Mouse (Mus musculus) CD4-positive, CD25-positive, alpha-beta regulatory T cell, adult 2 months (primary cell): Measurements from ENCODE around the gene Ttc5.
"Not testable (repeated sequence)": the region's sequence is repeated elsewhere in the genome, so short reads cannot be mapped to it uniquely, and the experiment has no call there.

ENCODE experiments used
- DNase-seq: peaks from one replicate; pipeline ENCODE4 v3.0.0-alpha.2; 2012; ENCODE audit warnings: low read depth, low spot score

Ttc5 gene

DNA sequence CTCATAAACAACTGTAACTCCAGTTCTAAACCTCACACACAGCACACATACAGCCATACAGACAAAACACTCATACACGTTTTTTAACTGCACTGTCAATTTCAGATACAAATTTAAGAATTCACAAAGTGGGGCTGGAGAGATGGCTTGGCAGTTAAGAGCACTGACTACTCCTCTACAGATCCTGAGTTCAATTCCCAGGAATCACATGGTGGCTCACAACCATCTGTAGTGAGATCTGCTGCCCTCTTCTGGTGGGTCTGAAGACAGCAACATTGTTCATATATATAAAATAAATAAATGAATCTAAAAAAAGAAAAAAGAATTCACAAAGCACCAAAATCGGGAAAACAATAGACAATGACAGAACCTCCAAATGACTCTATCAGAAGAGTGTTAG lies 14.0 kb downstream of the Ttc5 start:
- DNase-seq: peak; percentile 24

- DNase-seq: no peak
These were observed 19.6 kb downstream of the Ttc5 start for GRCm38 (mm10) chr14:50765736-50766135.

DNA sequence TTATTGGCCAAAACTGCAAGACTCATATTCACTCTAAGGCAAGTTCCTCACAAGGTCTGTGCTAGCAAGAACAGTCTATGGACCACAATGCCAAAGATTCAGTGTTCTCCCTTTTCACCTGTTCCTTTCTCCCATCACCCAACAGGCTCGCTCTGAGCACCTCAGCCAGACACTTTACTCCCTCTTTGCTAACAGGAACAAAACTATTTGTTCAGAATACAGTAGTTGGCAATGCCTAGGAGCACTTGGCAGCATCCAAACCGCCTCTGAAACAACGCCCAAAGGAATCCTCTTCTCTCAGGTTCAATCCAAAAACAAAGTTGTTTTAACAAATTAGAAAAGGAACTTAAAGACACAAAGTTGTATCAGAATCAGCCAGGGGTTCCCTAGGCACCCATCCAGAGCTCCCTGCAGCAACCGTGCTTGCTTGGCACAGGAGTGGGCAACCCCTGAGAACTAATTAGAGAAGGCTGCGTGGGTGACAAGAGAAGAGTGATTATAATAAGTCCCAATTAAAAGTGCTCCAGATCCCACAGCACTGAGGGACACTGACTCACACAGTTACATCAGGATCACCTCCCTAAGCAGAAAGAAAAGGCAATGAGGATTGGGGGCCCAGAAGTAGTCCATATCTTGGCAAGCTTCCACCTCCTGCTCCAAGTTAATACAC lies 26.8 kb downstream of the Ttc5 start:
- no peak for DNase-seq

GRCm38 (mm10) chr14:50744994-50745393 lies 40.3 kb downstream of the Ttc5 start, which contains the start of gene Olfr749:
Gene Olfr749, minus strand, starts transcription at chr14:50745094.
- DNase-seq: no peak

GRCm38 (mm10) chr14:50741584-50741983 lies 43.7 kb downstream of the Ttc5 start:
- DNase-seq: no peak

- no peak for DNase-seq
These were observed 45.0 kb downstream of the Ttc5 start for GRCm38 (mm10) chr14:50740334-50740733.

GRCm38 (mm10) chr14:50722371-50722770 lies 62.9 kb downstream of the Ttc5 start:
- DNase-seq: not testable (repeated sequence)

DNA sequence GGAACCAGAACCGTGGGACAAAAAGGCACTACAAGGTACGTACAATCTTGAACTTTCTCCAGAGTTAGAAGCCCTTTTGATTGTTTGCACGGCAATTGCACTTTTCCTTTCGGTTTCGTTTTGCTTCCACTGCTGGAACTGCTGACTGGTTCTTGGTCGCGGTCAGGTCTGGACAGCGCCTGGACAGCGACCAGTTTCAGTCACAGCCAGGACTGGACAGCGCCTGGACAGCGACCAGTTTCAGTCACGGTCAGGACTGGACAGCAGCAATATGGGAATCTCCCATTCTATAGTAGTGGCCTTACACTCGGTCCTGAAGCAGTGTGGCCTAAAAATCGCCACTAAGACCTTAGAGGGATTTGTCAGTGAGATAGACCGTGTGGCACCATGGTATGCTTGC lies 65.4 kb downstream of the Ttc5 start:
- DNase-seq: not testable (repeated sequence)
